Mouse (Mus musculus) embryonic fibroblast, embryonic 13.5 days (primary cell): Measurements from ENCODE around the gene Slc29a4.

ENCODE experiments used
- CTCF ChIP-seq: IDR thresholded peaks from 2 replicates; pipeline ENCODE4 v1.5.1; 2011; ENCODE audit warnings: mild to moderate bottlenecking, control low read depth, low read length, moderate library complexity, borderline replicate concordance; ENCODE audit not compliant: insufficient read depth
- POLR2A ChIP-seq: IDR thresholded peaks from 2 replicates; pipeline ENCODE4 v1.6.1; 2011; ENCODE audit warnings: low read depth, mild to moderate bottlenecking, control low read depth, low read length, moderate library complexity

GRCm38 (mm10) chr5:142728301-142728700 is 36.0 kb downstream of the Slc29a4 start:
- TF ChIP-seq CTCF = no peak
- no peak for TF ChIP-seq POLR2A
